Mouse (Mus musculus): Measurements from ENCODE around the gene Fam228a.

DNA sequence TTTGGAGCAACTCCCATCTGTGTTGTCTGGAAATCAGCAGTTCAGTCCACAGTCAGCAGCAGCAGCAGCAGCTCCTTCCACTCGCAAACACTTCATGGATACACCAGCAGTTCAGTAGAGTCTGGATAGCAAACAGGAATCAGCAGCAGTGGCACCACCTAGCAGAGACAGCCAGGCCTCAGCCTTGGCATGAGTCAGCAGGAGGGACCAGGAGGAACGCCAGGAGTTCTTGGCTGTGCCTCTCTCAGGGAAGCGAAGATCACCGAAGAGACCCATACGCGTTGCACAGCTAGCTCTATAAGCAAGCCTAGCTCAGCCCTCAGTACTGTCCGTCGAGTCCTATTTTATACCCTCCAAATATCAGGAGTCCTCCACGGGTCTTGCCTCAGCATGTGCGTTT, 6.3 kb upstream of the Fam228a start:
- no peak for TF ChIP-seq POLR2A (IDR thresholded peaks at IDR 0.05; ENCODE audit: insufficient read depth, low read depth, low read length)
- no peak for TF ChIP-seq CTCF (IDR thresholded peaks at IDR 0.05; ENCODE audit: insufficient read depth, low read depth, low read length)

All from olfactory bulb, adult 2 months (tissue).